Mouse (Mus musculus): Measurements from ENCODE around the gene Pebp1.

Pebp1 gene

DNA sequence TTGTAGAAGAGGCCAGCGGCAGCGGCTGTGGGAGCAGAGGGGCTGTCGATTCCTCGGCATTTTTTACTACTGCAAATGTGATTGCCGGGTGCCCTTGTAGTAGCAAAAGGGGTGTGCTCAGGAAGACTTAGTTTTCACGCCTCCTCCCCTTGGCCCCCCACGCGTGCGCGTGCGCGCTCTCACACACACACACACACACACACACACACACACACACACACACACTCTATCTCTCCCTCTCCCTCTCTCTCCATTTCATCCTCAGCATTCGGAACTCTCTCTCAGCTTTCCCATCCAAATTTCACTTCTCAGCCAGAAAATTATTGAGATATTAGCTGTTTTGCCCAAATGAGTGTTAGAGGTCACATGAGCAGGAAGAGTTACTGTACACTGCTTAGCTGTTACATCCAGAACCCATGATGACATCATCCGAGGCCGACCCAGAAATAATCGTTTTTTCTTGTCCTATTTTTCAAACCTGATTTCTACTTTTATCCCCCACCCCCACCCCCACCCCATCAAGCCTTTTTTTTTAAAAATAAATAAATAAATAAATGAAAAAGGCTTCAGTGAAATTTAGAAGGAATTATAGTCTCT, 45.4 kb downstream of the Pebp1 start:
- no peak for DNase-seq (ENCODE audit: extremely low read depth, low read depth)

DNA sequence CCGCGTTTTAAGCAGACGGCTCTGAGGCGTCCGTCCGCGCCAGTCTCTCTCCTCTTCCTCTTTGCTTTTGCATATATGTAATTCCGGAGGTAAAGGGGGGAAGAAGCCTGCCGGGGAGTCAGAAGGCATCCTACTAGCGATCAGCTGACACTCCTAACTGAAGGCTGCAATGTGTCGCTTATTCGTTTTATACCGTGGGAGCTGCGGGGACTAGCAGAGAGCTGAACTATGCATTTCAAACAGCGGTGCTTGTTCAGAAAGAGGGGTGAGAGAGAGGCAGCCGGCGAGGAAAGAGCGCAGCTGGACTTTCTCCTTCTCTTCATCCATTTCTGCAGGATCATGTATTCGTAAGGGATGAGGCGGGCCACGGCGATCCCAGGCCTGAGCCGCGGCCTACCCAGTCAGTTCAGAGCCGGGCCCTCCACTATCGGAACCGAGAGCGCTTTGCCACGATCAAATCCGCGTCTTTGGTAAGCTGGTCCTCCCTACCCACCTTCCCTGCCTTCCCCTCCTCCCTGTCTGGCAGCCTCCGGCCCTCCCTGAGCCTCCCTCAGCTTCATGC, 46.6 kb downstream of the Pebp1 start:
- DNase-seq (ENCODE audit: extremely low read depth, low read depth), result no peak

DNA sequence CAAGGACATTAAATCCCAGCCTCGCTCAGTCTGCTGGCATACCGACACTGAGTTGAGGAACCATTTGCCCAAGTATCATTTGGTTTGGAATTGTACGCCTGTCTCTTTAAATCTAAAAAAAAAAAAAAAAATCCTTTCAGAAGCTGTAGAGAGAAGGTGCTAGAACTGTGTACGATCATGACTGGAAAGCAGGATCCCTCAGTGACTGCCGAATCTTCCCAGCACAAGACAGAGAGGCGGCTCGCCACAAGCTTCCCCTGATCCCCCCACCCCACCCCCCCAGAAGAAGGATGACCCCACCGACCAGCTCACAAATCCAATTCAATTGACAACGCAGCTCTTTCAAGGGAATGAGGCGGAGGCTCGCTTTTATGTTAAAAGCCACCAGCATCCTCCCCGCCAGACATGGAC, 47.1 kb downstream of the Pebp1 start:
- no peak for DNase-seq (ENCODE audit: extremely low read depth, low read depth)

DNA sequence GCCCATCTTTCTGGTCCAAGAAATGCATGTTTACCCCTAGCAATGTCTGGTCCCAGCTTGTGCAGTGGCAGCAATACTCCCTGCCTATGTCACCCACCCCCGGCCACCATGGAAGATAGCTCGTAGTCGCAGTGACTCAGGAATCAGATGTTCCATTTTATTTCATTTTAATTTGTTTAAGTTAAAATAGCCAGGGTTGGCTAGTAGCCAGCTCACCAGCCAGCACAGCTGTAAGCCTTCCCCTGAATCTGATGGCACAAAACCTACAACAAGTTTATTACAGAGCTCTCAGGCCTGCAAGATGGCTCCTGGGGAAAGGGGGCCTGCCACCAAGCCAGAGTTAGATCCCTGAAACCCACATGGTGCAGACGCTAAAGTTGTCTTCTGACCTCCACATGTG, 48.3 kb downstream of the Pebp1 start:
- no peak for DNase-seq (ENCODE audit: extremely low read depth, low read depth)

DNA sequence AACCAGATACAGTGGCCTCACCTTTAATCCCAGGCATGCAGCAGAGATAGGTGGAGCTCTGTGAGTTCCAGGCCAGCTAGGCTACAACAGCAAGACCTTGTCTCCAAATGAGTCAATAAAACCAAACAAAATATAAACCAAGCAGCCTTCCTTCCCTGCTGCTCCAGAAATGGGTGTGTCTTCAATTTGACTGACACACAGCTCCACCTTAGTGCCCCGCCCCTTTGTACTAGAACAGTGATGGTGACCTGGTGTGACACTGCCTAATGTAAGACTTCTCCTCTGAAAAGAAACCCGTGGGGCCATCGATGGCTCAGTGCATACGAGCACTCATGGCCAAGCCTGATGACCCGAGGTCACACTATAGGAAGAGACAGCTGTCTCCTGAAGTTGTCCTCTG, 50.9 kb downstream of the Pebp1 start:
- DNase-seq (ENCODE audit: extremely low read depth, low read depth), result no peak

Data from MEL-GATA-1-ER (cell line).